In the genomic region with DNA sequence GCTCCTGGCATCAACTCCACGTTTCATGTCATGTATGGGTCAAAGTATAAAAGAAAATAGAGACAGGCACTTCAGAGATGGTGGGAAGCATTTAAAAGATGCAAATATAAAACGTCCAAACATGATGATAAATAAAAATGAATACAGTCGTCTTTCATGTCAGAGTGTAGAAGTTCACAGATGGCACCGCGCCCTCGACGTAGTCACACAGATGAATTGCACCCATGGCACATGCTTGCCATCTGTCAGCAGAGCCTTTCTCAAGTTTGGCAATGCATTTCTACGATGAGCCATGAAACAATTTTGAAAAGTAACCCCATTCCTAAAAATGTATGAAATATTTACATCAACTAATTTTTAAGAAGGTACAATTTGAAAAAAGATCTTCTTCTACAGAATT, we compare ENCODE assay signal across 28 mouse cellular contexts. TPM values are rescaled to one million over a fixed set of nuclear protein-coding genes. Genes with fewer than 3 reads are reported as not detected.
DNase-seq lines count a peak whose midpoint lies in the region; ATAC-seq and TF ChIP-seq lines count a peak whose summit lies in the region.
"Had no signal": no experiment of that assay in that cellular context is flagged by ENCODE, and none has a peak within 500 bp of the region (broad histone marks: within the 10 kb centered on the region; RNA-seq: fewer than 3 reads in every experiment).

No protein-coding gene starts in this region.

- H3K36me3 ChIP-seq in forebrain, embryonic 16.5 days (ENCODE audit: control insufficient read depth, insufficient read depth), result peaks cover 9% of the 10 kb centered on the region
- peaks cover 24% of the 10 kb centered on the region for H3K36me3 ChIP-seq in forebrain, embryonic 12.5 days (replicated peaks)

- no peaks in the 10 kb centered on the region; the same call in 1 of the 2 replicates for H3K27me3 ChIP-seq in cerebellum, adult 2 months (ENCODE audit: control insufficient read depth, insufficient read depth, low read length)
- H3K27me3 ChIP-seq in forebrain, embryonic 16.5 days (replicated peaks; ENCODE audit: control insufficient read depth, insufficient read depth, low read length), result no peaks in the 10 kb centered on the region
- H3K27me3 ChIP-seq in forebrain, embryonic 12.5 days, result no peaks in the 10 kb centered on the region
- H3K27me3 ChIP-seq: CH12.LX; embryonic facial prominence, embryonic 12.5 days; embryonic facial prominence, embryonic 15.5 days; forebrain, embryonic 13.5 days; hindbrain, embryonic 13.5 days; Patski had no signal

- H3K4me3 ChIP-seq in cerebellum, adult 2 months (replicated peaks; ENCODE audit: insufficient read depth, low read depth, low read length), result no peak overlapping the region
- H3K4me3 ChIP-seq in forebrain, embryonic 16.5 days (replicated peaks; ENCODE audit: low read length), result no peak overlapping the region
- no peak overlapping the region for H3K4me3 ChIP-seq in forebrain, embryonic 12.5 days (replicated peaks)
- H3K4me3 ChIP-seq: embryonic facial prominence, embryonic 12.5 days; embryonic facial prominence, embryonic 15.5 days; forebrain, embryonic 13.5 days; gastrocnemius, adult 2 months; hindbrain, embryonic 13.5 days had no signal

- no peak for TF ChIP-seq CTCF in cerebellum, adult 2 months (IDR thresholded peaks at IDR 0.05; ENCODE audit: borderline replicate concordance, insufficient read depth, low read depth, low read length)
- TF ChIP-seq CTCF in brain, embryonic 14.5 days (IDR thresholded peaks at IDR 0.05; ENCODE audit: borderline replicate concordance, extremely low read depth, insufficient read depth, insufficient read length), result no peak

- no peak for TF ChIP-seq POLR2A in cerebellum, adult 2 months (IDR thresholded peaks at IDR 0.05; ENCODE audit: borderline replicate concordance, insufficient read depth, low read length)
- TF ChIP-seq POLR2A in brain, embryonic 14.5 days (IDR thresholded peaks at IDR 0.05; ENCODE audit: borderline replicate concordance, extremely low read depth, insufficient read depth, insufficient read length, poor library complexity, severe bottlenecking), result no peak

- no peak overlapping the region for H3K4me2 ChIP-seq in forebrain, embryonic 16.5 days (ENCODE audit: low read length)
- no peak overlapping the region for H3K4me2 ChIP-seq in forebrain, embryonic 12.5 days
- H3K4me2 ChIP-seq: embryonic facial prominence, embryonic 12.5 days; embryonic facial prominence, embryonic 15.5 days; forebrain, embryonic 13.5 days; heart, embryonic 11.5 days; hindbrain, embryonic 13.5 days had no signal

- no peaks in the 10 kb centered on the region for H3K9me3 ChIP-seq in forebrain, embryonic 16.5 days (ENCODE audit: control insufficient read depth, low read length)
- H3K9me3 ChIP-seq in forebrain, embryonic 12.5 days, result no peaks in the 10 kb centered on the region
- H3K9me3 ChIP-seq: embryonic facial prominence, embryonic 12.5 days; embryonic facial prominence, embryonic 15.5 days; forebrain, embryonic 13.5 days; G1E; hindbrain, embryonic 13.5 days had no signal

- no peak overlapping the region for H3K27ac ChIP-seq in cerebellum, adult 2 months (ENCODE audit: insufficient read depth, low read length)
- no peak overlapping the region for H3K27ac ChIP-seq in forebrain, embryonic 16.5 days (ENCODE audit: low read length)
- H3K27ac ChIP-seq in forebrain, embryonic 12.5 days, result no peak overlapping the region
- H3K27ac ChIP-seq: embryonic facial prominence, embryonic 12.5 days; embryonic facial prominence, embryonic 15.5 days; forebrain, embryonic 13.5 days; gastrocnemius, adult 2 months; hindbrain, embryonic 13.5 days had no signal

- no peaks in the 10 kb centered on the region for H3K4me1 ChIP-seq in cerebellum, adult 2 months (ENCODE audit: control insufficient read depth, insufficient read depth, low read length)
- H3K4me1 ChIP-seq in forebrain, embryonic 16.5 days (replicated peaks; ENCODE audit: control insufficient read depth, insufficient read depth, low read length), result no peaks in the 10 kb centered on the region; the same call in 1 of the 2 replicates
- no peaks in the 10 kb centered on the region for H3K4me1 ChIP-seq in forebrain, embryonic 12.5 days
- H3K4me1 ChIP-seq: embryonic facial prominence, embryonic 12.5 days; embryonic facial prominence, embryonic 15.5 days; forebrain, embryonic 13.5 days; hindbrain, embryonic 13.5 days had no signal

- DNase-seq in cerebellum, postnatal 14 days, result peak; percentile 40 to 41
- no peak for DNase-seq in cerebellum, adult 2 months
- DNase-seq in layer of hippocampus, adult 11-12 months (ENCODE audit: low spot score), result peak; percentile 30
- DNase-seq in layer of hippocampus, postnatal 10 days (ENCODE audit: low spot score in 2 of 2), result no peak
- peak; percentile 70 for DNase-seq in brain, embryonic 14.5 days (ENCODE audit: low read depth)
- DNase-seq in thymus, postnatal 0 days (ENCODE audit: low spot score), result no peak
- DNase-seq: adrenal gland, postnatal 10 days; adrenal gland, postnatal 36 days; B cell, adult 2 months; cerebellum, adult 11 months; cerebellum, adult 9-11 months; gastrocnemius, adult 2 months; gastrocnemius, postnatal 14 days; heart, adult 11 months; kidney, adult 18-20 months had no signal

- peak; percentile 68 for ATAC-seq in forebrain, embryonic 16.5 days
- ATAC-seq in forebrain, embryonic 12.5 days (ENCODE audit: low FRiP score), result no peak
- ATAC-seq: forebrain, embryonic 13.5 days; hindbrain, embryonic 16.5 days; inflammation-experienced regulatory T-cells, adult 6 months; intestine, embryonic 16.5 days; Patski had no signal

- H3K9ac ChIP-seq in forebrain, embryonic 16.5 days (replicated peaks; ENCODE audit: low read depth, low read length), result no peak overlapping the region
- H3K9ac ChIP-seq in forebrain, embryonic 12.5 days, result no peak overlapping the region
- H3K9ac ChIP-seq: embryonic facial prominence, embryonic 12.5 days; embryonic facial prominence, embryonic 15.5 days; forebrain, embryonic 13.5 days; hindbrain, embryonic 13.5 days had no signal

- WGBS in cerebellum, adult 2 months, result 23% methylated on average over 8 of the region's 8 CpGs
- WGBS in forebrain, embryonic 16.5 days, result 45% methylated on average over 8 of the region's 8 CpGs
- 92% methylated on average over 8 of the region's 8 CpGs for WGBS in forebrain, embryonic 12.5 days

RNA-seq across cellular contexts. Expression of a gene that starts 43.9 kb away (rescaled TPM):
- polyA plus RNA-seq in cerebellum, adult 2 months (2012; rRNA removed), result 50.4 and 52.6 TPM in 2 replicates
- 28.3 and 32.2 TPM in 2 replicates for polyA plus RNA-seq in forebrain, embryonic 16.5 days (2015; fragmentation: Nextera tagmentation; extraction: Ambion mirVana)
- polyA plus RNA-seq in forebrain, embryonic 12.5 days (2016; fragmentation: Nextera tagmentation; extraction: Ambion mirVana), result 22.4 and 25.0 TPM in 2 replicates
- total RNA-seq in layer of hippocampus, postnatal 10 days (2021), result 10 to 100 TPM; 49.0 to 52.6 TPM
- polyA plus RNA-seq in brain, embryonic 14.5 days (2012; rRNA removed), result 30.4 and 30.6 TPM in 2 replicates
- 16.0 TPM in 2 replicates for polyA plus RNA-seq in thymus, postnatal 0 days (2015; fragmentation: Nextera tagmentation; extraction: Ambion mirVana)

Comparison
In these comparisons a context has a peak if more than half of its experiments do, and no peak if none do; other contexts are left out.
1. DNase-seq: peak in cerebellum, postnatal 14 days (2 of 2), layer of hippocampus, adult 11-12 months (single experiment) and brain, embryonic 14.5 days (single experiment); none in cerebellum, adult 2 months (0 of 2), layer of hippocampus, postnatal 10 days (0 of 2) and thymus, postnatal 0 days (single experiment).